Mouse (Mus musculus): ENCODE data around the gene Prkcsh.
A peak's percentile ranks its signal among the peaks of the same experiment; 100 is the strongest.

The Prkcsh gene

DNA sequence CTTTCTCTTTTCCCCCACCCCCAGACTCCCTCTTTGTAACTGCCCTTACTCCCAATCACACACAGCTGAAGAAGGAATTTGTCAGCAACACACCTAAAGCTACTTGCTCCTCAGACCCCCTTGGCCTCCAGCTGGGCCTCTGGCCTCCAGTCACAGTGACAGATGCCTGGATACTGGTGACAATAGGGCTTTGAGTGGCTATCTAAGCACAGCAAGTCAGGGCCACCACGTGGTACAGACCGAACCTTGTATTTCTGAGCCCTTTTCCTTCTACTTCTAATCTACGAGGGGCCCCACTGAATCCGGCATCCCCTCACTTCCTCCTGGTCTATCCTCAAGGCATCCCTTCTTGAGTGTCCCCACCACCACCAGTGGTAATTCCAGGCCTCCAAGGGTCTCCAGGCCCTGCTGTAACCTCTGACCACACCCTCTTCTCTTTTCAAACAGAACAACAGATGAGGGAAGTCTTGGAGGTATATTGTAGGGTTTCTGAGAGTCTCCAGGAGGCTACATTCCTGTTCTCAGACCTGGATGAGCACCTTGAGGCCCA, 47.2 kb downstream of the Prkcsh start:
- DNase-seq (ENCODE audit: low spot score), result no peak

DNA sequence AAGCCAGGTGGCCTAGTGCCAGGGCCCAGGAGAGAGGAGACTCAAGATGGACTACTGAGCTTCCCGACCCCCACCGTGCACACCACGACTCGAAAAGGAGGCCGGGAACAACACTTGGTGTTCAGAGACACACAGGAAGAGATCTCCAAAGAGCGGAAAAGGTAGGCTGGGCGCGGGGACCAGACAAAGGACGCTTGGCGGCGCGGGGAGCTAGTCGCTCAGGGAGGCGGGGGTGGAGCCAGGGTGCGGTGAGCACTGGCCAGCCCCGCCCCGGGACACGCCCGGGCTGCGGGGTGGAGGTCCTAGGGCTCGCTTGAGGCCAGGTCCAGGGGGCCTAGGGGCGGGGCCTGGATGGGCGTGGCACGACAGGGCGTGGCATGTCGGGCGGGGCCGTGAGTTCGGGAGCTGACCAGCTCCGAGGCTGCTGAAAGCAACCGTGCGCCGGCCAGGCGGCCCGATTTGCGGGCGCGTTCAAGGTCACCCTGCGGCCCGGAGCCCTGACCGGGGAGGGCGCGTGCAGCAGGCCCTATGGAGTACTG, 47.8 kb downstream of the Prkcsh start:
- peak; percentile 34 for DNase-seq (ENCODE audit: low spot score)

DNA sequence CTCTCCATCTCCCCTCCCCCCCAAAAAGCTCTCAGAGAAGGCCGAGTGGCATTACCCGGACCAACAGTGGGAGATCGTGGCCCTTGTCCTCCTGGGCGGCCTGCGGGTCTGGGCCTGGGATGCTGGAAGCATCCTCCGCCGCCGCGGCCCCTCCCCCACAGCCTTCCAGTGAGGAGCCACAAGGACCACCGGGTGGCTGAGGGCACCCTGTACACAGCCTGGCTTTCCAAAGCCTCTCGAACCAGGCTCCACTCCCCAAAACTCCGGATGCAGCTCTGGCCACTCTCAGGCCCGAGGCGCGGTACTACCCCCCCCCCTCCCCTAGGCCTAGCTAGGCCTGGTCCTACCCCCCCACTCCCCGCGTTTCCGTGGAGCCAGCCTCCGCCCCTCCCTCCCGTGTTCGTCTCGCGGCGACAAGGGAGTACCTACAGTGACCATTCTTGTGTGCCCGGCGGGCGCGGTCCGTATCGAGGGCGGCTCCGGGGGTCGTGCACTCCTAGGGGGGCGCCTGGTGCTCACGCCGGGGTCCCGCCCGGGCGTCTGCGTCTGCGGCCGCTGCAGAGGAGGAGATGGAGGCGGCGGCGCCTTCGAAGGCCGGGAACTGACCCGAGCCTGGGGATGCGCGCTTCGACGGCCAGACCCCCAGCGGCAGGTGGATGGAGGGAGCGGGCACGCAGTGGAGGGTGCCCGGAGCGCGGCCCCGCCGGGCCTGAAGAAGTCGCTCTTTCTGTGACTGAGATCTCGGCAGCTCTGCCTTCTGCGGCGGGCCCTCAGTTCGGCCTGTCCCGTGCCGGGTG, 48.8 kb downstream of the Prkcsh start:
- no peak for DNase-seq (ENCODE audit: low spot score)

DNA sequence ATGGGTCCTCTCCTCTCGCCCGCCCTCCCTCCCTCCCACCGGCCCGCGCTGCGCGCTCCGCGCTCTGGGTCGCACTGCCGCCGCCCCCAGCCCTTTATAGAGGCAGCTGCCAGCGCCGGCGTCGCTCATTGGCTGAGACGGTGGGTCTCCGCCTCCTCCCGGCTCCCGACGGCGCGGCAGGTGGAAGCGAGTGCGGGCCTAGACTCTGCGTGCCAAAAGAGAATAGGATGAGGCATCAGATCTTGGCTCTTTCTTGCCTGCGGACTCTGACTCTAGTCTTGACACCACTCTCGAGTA, 49.3 kb downstream of the Prkcsh start, which contains the start of gene Elavl3:
Elavl3 (minus strand) TSS at position 66 of the 297 bp plus-strand sequence.
- no peak for DNase-seq (ENCODE audit: low spot score)

DNA sequence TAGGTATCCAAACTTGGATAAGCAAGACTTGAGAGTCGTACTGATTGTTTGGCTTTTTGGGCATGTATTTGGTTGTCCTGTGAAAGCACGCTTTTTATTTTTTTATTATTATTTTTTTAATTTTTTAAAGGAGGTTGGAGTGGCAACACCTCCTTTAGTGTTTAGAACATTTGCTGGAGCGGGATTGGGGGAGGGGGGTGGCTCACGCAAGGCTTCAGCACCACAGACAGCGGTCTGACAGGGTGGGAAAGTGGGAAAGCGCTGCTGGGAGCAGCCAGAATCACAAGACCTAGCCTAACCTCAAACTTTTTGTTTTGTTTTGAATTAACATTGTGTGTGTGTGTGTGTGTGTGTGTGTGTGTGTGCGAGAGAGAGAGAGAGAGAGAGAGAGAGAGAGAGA, 51.1 kb downstream of the Prkcsh start:
- no peak for DNase-seq (ENCODE audit: low spot score)

DNA sequence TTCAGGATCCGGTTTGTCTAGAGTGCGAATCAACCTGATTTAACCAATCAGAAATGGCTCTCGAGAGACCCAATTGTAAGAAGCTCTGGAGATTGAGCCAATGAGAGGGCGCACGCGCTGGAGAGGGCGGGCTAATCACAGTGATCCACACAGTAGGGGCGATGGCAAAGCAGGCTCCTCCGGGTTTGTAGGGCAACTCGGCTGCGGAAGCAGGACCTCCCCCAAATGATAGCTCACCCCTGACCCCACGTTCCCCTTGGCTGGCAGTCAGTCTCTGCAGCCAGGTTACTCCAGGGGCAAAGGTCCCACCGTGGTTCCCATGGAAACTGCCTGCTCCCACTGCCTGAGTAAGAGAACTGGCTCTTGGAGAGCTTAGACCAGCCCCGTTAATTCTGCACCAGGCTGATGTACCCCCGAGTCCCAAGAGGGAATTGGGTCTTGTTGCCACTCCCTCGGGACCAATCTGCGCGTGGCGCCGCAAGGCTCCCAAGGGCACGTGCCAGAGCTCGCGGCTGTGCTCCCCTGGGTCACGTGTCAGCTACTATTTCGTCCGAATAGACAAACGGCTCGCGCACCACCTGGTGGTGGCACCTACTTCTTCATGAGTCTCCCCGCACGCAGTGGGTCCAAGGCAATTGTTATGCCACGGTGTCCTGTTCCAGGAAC, 51.9 kb downstream of the Prkcsh start:
- peak; percentile 63 for DNase-seq (ENCODE audit: low spot score)

DNA sequence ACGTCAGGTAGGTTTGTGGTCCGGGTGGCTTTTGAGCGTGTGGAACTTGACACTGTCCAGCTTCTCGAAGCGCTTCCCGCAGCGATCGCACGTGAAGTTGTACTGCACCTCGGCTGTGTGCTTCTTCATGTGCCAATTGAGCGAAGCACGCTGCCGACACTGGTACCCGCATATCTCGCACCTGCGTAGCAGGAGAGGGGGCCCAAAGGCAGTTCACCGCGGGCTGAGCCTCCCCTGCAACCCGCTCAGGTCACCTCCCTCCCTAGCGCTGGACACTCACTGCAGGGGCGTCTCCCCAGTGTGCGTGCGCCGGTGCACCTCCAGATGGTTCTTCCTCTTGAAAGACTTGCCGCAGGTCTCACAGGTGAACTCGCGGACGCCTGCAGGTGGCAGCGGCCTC, 53.1 kb downstream of the Prkcsh start:
- no peak for DNase-seq (ENCODE audit: low spot score)

DNA sequence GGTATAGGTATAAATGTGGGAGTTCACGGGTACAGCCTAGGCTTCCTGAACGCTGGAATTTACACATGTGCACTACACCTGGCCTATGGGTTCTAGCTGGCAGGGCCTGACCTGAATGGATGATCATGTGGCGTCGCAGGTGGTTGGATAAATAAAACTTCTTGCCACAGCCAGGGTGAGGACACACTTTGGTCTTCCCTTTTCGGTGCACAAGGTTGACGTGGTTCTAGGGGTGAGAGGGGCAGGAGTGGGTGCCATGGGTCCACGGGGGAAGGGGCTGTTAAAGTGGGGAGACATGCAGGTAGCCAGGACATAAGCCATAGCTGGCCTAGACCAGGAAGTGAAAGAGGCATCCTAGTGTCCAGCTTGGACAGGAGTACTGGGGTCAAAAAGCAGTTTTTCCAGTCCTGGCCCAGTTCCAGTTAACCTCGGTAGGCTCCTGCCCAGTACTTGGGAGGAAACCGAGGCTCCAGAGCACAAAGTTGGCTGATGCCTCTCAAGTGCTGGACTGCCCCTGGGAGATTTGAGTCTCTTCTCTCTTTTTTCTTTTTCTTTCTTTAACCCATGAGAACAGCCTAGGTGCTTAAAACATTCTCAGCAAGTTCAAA, 53.8 kb downstream of the Prkcsh start:
- DNase-seq (ENCODE audit: low spot score), result no peak

DNA sequence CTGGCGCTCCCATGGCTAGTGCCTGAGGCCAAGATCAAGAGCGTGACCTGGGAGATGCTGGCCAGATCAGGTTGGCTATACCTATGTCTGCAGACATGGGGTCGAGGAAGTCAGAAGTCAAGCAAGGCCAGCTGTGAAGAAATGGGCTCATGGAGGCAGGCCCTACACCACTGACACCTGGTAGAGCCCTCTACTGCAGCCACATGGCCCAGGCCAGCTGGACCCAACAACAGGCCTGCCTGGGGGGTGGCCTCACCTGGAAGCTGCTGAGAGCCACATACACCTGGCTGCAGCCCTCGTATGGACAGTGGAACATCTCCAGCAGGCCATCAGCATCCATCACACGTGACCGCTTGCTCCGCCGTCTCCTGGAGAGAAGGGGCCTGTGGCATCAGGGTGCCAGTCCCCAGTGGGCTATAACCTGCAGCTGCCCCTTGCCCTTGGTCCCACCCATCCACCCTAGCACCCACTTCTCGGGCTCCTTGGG, 54.5 kb downstream of the Prkcsh start:
- no peak for DNase-seq (ENCODE audit: low spot score)

DNA sequence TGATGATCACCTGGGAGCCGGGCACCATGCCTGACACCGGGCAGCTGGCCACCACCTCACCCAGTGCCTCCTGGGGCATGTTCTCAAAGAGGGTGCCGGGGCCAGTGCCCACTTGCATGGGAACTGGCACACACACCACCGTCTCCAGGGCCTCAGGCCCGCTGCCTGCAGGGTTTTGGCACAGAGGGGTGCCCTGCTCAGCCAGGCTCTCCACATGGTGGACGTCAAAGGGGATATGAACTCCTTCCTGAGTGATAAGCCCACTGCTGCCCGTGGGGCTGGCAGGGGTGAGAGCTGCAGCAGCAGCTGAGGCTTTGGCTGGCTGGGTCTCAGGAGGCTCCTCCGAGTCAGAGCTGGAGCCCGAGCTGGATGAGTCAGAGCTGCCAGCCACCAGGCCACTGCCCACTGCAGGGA, 55.4 kb downstream of the Prkcsh start:
- DNase-seq (ENCODE audit: low spot score), result no peak

DNA sequence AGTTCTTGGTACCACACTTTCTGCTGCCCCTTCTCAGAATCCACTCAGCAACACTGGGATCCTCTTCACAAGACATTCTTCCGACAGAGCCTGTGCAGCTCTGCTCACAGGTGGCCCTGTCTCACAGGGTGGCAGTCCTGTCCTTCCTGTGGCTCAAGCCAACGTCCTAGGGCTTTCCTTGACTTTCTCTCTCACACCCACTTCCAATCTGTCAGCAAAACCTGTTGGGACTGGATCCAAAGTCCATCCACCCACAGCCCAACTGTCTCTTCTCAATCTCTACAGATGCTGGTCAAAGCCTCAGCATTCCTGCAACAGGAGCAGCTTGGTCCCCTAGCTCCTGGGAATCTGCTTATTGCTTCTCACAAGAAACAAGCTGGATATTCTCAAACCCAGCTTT, 58.7 kb downstream of the Prkcsh start:
- no peak for DNase-seq (ENCODE audit: low spot score)
